Mouse (Mus musculus) natural killer cell, adult 2 months (primary cell): Measurements from ENCODE around the gene Ppp1r18.
A peak's percentile ranks its signal among the peaks of the same experiment; 100 is the strongest.

Source experiments
- DNase-seq, 2 experiments: peaks; one replicate each; pipeline ENCODE4 v3.0.0; 2022; ENCODE audit warnings: low spot score in 2 of 2

Gene Ppp1r18

DNA sequence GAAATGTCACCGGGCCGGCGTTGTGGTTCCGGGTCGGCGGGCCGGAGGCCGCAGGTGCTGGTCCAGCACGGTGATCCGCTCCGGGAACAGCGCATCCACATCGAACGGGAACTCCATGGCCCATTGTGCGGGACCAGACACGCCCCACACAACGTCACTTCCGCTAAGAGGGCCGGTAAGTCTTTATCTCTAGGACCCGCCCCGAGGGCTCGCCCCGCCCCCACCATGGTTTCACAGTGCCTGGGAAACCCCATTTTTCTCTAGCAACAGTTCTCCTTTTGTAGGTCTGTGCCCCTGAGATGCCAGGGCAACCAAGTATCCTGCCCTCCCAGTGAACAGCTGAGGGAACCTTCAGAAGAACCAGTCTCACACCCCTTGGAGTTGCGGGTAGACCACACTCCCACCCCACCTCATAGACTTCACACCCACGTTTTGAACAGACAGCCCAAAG is 44.6 kb downstream of the Ppp1r18 start, which contains the start of gene Atat1:
Gene Atat1 (minus strand): TSS at position 157 of the 451 bp plus-strand sequence.
- peak; percentile 98 for DNase-seq

DNA sequence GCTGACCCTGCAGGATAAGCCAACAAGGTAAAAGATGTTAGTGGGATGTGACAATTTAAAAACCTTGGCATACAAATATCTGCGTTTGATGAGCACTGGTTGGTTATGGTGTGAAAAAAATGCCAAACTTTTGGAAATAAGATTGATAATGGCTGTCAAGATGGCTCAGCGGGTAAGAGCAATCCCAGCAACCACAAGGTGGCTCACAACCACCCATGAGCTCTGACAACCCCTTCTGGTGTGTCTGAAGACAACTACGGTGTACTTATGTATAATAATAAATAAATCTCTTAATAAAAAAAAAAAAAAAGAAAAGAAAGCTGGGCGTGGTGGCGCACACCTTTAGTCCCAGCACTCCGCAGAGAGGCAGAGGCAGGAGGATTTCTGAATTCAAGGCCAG is 49.6 kb downstream of the Ppp1r18 start:
- DNase-seq: no peak

DNA sequence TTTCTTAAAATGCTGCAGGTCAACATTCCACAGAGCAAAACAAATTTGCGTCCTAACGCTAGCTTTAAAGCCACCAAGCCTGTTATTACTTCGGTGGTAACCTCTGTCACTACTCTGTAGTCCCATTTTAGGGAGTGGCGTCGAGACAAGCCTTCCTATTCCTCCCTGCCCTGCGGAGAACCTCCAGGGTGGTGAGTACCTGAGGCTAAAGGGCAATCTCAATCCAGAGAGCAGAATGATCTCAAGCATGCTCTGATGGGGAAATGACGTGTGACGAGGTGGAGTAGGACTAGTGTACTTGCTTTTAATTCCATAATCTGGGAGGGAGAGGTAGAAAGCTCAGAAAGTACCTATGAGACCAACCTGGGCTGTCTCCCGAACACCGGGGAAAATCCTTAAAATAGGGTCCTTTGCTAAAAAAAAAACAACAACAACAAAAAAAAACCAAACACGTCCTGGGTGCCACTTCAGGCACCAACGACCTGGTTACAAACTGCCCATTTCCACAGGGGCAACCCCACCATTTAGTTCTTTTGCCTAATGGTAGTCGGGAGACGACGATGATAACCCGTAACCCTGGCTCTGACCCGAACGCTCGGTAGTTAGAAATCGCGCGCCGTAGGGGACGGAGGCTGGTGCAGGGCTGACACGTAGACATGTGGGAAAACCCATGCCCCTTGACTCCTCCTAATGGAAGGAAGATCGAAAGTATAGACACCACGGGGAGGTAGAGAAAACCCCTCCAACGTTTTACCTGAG is 50.3 kb downstream of the Ppp1r18 start:
- no peak for DNase-seq

DNA sequence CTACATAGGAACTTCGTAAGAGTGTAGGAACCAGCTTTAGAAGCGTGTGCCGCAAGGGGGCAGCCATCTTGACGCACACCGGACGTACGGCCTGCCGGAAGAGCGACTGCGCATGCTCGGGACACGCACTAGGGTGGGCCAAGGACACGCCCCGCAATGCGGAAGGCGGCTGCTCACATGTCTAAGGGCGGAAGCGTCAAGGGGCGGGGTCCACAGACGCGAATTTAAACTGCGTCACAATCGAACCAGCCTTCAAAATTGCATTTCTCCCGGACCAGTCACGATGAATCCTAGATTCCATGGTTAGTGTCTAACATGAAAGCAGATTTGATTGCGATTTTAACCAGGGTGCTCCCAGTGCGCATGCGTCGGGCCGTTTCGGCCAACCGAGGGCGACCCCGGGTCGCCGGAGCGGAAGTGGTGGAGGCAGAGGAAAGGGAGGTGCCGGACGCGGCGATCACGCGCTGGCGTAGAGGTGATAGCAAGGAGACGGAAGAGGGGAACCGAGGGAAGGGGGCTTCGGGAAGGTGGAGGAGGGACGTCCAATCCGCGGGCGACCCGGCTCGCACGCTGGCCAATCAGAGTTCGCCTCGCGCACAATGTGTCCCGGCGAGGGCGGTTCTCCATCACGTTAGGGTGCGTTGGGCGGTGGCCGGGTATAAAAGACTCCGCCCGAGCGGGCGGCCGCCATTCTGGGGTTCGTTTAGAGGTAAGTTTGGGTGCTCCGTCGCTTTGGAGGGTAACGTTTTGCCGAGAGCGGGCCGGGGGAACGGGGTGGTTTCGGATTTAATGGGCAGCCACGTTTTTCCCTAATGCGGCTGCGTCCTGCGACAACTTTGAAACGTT is 51.1 kb downstream of the Ppp1r18 start, which contains the start of the genes Mrps18b and Ppp1r10:
Gene Mrps18b (minus strand): TSS at position 93 of the 846 bp plus-strand sequence.
Gene Ppp1r10 (plus strand): TSS at position 138 of the 846 bp plus-strand sequence.
- DNase-seq: peak; percentile 99

DNA sequence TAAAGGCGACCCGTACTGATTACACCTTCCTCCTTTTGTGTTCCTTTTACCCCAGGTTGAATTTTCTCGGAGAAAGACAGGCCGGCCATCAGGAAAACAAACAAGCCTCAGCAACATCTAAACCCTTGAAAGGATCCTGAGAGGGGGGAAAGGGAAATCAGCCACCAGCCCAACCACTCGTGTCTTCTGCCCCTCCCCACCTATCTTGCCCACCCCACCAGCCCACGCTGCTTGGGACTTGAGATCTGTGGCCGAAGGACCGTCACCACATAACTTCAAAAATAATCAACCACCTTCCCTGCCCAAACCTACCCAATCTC is 51.7 kb downstream of the Ppp1r18 start:
- no peak for DNase-seq

DNA sequence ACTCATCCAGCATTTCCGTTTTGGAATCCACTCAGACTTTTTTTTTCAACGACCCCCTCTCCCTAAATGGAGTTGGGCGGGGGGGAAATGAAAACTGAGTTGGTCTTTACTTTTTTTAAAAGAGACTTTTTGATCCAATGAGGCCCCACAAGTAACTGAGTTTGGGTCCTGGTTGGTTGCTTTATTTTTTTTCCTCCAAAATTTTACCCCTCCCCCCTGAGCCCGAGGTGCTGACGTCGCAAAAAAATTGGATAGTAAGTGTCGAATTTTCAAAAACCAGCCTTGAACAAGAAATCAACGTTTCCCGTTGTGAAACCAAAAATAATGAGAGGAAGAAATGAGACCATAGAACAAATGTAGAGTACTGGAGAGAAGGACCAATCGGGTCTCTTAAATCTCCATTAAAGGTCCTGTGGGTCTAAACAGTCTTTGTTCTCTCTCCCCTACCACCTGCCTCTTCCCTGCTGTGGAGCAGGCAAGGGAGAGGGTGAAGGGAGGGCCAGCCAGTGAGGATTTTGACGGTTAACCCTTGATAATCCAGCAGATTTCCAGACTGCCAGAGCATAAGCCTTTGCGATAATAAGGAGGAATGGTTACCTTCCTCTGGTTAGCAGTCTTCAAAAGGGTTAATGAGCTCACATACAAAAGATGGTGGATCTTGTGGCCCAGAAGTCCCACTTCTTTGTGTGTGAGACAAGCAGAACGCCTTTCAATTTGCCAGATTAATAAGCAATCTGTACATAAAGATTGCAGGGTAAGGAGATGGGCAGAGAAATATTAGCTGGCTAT is 52.3 kb downstream of the Ppp1r18 start:
- peak; percentile 54 to 55 for DNase-seq

DNA sequence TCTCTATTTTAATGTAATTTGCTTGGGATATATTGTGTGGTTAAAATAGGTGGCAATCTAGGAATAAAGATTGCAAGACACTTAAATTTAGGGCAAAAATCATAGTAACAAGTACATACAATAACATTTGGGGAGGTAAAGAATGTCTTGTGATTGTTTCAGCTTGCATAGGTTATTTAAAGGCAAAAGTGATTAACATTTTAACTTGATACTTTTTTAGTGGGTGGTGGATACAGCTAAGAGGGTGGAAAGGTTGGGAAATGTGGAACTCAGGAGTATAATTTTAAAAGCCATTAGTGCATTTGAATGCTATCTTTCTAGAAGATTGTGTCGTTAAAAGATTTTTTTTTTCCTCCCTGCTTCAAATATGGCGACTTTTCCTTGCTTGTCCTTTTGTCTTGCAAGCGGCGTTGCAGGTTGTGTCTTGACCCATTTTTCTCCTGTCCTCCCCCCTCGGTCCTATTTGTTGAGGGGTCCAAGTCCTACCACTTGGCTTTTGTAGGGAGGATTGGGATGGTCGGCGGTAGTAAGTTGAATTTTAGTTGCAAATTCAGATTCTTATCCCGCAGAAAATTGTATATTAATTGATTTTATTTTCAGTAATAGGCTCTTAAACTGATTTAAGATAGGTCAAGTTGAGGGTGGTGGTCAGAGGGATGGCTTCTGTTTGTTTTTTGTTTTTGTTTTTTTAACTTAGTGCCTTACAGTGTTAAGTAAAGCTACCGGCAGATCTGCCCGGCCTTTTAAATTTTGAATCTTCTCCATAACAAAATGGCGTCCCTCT is 53.1 kb downstream of the Ppp1r18 start:
- peak; percentile 58 to 63 for DNase-seq

DNA sequence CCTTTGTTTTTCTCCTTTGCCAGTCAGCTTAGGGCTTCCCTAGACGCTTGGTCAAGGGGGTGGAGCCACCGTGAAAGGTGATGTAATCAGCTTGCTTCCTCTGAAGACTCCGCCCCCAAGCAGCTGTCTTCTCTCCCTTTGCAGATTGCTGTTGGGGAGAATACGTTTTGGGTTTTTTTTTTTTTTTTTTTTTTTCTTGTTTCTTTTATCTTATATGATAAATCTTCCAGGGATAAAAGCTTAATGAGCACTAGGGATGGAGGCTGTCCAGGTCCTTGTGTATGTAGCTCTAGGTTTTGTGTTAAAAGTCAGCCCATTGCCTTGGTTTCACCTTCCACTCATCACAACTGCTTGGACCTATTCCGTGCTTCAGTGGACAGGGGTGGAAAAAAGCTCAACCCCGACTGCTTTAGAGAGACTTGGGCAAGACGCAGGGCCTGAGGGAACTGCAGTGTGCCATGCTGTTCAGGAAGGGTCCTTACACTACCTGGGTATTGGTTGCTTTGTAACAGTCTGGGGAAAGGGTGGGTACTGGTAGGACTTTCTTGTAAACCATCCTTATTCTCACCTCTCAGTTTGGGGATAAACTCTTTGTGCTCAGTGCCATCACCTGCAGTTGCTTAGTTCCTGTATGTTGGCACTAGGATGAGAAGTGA is 53.8 kb downstream of the Ppp1r18 start:
- DNase-seq: peak; percentile 95

DNA sequence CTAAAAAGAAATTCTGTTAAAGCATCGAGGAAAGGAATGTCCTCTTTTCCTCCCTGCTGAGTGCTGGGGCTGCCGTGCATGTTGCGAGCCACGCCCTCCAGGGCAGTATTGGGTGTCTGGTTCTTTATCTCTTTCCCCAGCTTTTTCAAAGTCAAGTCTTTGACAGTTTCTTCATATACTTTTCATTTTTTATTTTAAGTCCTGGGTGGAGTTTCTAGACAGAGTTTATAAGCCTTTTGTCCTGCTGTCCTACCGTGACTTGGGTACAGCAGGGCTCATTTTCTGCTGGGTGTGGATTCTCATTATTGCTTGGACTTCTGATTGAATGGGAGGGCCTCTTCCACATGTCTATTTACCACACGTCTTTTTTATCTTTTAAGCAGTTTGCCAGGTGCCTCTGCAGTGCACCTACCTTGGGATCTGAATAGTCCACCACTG is 54.5 kb downstream of the Ppp1r18 start:
- DNase-seq: no peak

DNA sequence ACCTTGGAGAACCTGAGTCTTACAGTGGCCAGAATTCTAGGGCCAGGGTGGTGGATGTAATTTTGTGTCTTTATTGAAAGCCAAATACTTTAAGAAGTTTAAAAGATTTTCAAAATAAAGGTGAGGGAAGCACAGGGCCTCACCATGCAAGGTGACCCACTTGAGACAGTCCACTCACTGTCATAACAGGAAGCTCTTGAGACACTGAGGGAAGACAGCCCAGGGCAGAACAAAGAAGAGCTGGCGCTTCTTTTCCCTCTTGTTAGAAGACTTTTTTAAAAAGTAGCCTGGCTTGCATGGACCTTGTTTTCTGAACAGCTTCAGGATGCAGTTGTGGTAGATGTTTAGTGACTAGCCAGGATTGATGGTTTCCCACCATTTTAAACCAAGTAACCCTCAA is 55.0 kb downstream of the Ppp1r18 start:
- DNase-seq: no peak

DNA sequence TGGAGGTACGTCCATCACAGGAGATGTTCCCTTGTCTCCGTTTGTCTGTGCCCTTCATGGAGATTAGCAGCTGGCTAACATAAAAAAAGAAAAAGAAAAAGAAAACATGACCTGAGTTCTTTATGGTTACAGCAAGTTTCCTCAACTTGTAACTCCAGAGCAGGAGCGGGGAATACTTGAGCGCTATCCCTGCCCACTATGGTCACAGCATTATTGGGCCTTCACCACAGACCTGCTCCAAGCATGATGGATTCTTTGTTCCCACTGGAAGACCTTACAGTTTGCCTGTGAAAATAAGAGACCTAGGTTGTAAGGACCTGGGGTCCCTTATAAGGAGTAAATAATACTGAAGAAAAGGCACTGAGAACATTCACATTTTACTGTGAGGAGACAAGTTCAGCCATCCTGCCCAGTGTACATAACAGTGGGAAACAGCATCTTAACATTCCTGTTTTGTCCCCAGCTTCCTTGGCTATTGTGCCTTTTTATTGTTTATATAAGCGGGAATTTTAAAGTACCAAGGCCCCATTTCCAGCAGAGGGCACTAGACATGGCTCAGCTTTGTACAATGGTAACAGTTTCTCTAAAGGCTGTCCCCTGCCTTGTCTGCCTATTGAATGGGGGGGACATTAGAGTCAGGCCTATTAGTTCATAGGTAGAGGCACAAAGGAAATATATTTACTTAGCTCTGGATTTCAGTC is 55.6 kb downstream of the Ppp1r18 start:
- peak in 1 of 2 experiments; percentile 41 for DNase-seq

DNA sequence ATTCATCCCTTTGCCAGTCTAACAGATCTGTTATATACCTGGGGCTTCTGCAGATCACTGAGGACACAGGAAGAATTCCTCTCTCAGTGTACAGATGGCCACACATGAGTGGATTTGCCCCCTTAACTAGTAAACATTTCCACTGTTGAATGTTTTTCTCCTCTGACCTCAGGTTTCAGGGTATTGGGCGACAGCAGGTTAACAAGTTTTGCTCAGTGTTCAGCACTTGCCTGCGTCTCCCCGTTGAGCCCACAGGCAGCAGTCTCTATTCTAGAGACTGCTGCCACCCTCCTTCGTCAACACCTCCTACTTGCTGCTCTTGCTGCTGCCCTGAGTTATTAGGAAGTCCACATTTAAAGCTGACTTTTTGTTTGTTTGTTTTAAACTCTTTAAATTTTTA is 56.3 kb downstream of the Ppp1r18 start:
- DNase-seq: no peak

DNA sequence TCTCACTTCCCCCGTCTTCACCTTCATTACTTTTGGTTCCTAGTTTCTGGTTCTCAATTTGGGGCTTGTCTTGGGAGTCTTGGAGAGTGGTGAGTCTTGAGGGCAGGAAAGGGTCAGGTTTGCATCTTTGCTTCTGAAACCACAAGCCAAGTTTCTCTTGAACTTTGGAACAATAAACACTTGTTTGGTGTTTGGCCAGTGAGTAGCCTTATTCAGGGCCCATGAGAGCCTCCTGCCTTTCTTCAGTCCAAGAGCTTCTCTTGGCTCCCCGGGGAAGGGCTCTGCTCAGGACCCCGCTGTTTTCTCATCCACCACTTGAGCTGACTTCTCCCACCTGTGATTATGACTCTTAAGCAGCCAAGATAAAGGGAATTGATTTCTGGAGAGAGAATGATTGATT is 57.2 kb downstream of the Ppp1r18 start:
- DNase-seq: no peak

DNA sequence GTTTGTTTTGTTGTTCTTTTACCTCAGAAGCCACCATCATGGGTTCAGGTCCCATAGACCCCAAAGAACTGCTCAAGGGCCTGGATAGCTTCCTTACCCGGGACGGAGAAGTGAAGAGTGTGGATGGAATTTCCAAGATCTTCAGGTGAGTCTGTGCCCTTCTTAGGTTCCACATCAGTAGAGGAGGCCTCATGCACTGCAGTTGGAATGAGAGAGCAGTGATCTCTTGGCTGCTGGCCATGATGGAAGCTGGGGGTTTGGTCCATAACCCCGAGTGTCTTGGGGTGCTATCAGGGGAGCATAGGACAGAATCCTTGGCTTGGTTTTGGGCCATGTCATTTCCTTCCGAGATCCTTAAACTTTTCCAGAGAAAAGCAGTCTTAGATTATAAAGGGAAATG is 57.9 kb downstream of the Ppp1r18 start:
- no peak for DNase-seq
